Mouse (Mus musculus): ENCODE data around the gene Pdzd4.

- TF ChIP-seq CTCF (conservative IDR thresholded peaks at IDR 0.05; ENCODE audit: insufficient read depth, insufficient read length, low read depth, low read length) (no peak), POLR2A (IDR thresholded peaks at IDR 0.05; ENCODE audit: low read depth, low read length) (no peak)
Observed at GRCm38 (mm10) chrX:73748977-73749376, 75.8 kb downstream of the Pdzd4 start.

Data from kidney, adult 2 months (tissue).